Comparison of ENCODE assay signal across 8 mouse cellular contexts in genomic region chr7:127874812-127875626, GRCm38 (mm10). TPM values are rescaled to one million over a fixed set of nuclear protein-coding genes. Genes with fewer than 3 reads are reported as not detected.
DNase-seq lines count a peak whose midpoint lies in the region; ATAC-seq and TF ChIP-seq lines count a peak whose summit lies in the region.

No protein-coding gene starts in this region.

- intact Hi-C loops in heart, adult 2 months (cut with DNase I), result loop anchor here (1.0 to 5.0 kb wide), 4 partner anchors 33 to 398 kb away; partner anchors contain the start of genes Fbrs, Setd1a and Zfp629

- TF ChIP-seq CTCF in heart, adult 2 months (IDR thresholded peaks at IDR 0.05), result no peak
- no peak for TF ChIP-seq CTCF in C2C12 (IDR thresholded peaks at IDR 0.05; ENCODE audit: control insufficient read depth, insufficient read depth, insufficient read length)

- TF ChIP-seq EP300 in heart, adult 2 months (IDR thresholded peaks at IDR 0.05; ENCODE audit: insufficient read depth, low read depth, low read length), result no peak

- no peak for DNase-seq in heart, adult 2 months
- no peak for DNase-seq in heart, postnatal 4 days
- DNase-seq in forebrain, embryonic 11.5 days (ENCODE audit: low spot score), result no peak
- no peak for DNase-seq in layer of hippocampus, adult 8-10 months (ENCODE audit: low spot score in 2 of 2)
- DNase-seq in spleen, postnatal 36 days (ENCODE audit: low spot score in 2 of 2), result no peak
- DNase-seq in frontal cortex, postnatal 14 days (ENCODE audit: low spot score in 2 of 2), result no peak

- H3K79me2 ChIP-seq in heart, adult 2 months (replicated peaks; ENCODE audit: control insufficient read depth, insufficient read depth, low read length), result peaks cover 2% of the 10 kb centered on the region; the same call in 1 of the 2 replicates
- peaks cover 90% of the 10 kb centered on the region for H3K79me2 ChIP-seq in C2C12 (ENCODE audit: control insufficient read depth, insufficient read depth)

- 6% methylated on average over 20 of the region's 20 CpGs for WGBS in heart, adult 2 months
- 4% methylated on average over 20 of the region's 20 CpGs for WGBS in forebrain, embryonic 11.5 days
- WGBS in liver, embryonic 15.5 days (ENCODE audit: insufficient replicate concordance), result 5% methylated on average over 20 of the region's 20 CpGs

- ATAC-seq in forebrain, embryonic 11.5 days (replicated peaks; ENCODE audit: low FRiP score), result peak; percentile 9; the same call in 1 of the 2 replicates
- ATAC-seq in liver, embryonic 15.5 days (ENCODE audit: insufficient read depth), result no peak; the same call in 1 of the 2 replicates

- H3K27ac ChIP-seq in heart, adult 2 months, result peak overlapping the region; percentile 94; the same call in 1 of the 2 replicates
- peak overlapping the region; percentile 97 for H3K27ac ChIP-seq in forebrain, embryonic 11.5 days (ENCODE audit: low read depth, low read length)
- peak overlapping the region; percentile 92 for H3K27ac ChIP-seq in liver, embryonic 15.5 days (replicated peaks)

- H3K4me2 ChIP-seq in forebrain, embryonic 11.5 days (ENCODE audit: low read depth, low read length, severe bottlenecking), result peak overlapping the region; percentile 70
- H3K4me2 ChIP-seq in liver, embryonic 15.5 days, result peak overlapping the region; percentile 80

- peaks cover 3% of the 10 kb centered on the region for H3K4me1 ChIP-seq in heart, adult 2 months (ENCODE audit: control insufficient read depth, insufficient read depth, low read length)
- H3K4me1 ChIP-seq in forebrain, embryonic 11.5 days (replicated peaks; ENCODE audit: control insufficient read depth, insufficient read depth, low read length), result peaks cover 13% of the 10 kb centered on the region; the same call in 1 of the 2 replicates
- peaks cover 44% of the 10 kb centered on the region for H3K4me1 ChIP-seq in liver, embryonic 15.5 days (replicated peaks)

- peak overlapping the region; percentile 73 for H3ac ChIP-seq in C2C12 (ENCODE audit: control insufficient read depth, insufficient read length, low read depth)

- H3K9me3 ChIP-seq in forebrain, embryonic 11.5 days (ENCODE audit: control insufficient read depth, low read length), result no peaks in the 10 kb centered on the region
- H3K9me3 ChIP-seq in liver, embryonic 15.5 days (replicated peaks), result peaks cover 15% of the 10 kb centered on the region

- H3K79me3 ChIP-seq in C2C12 (ENCODE audit: low read depth), result peaks cover 64% of the 10 kb centered on the region

- no peak for TF ChIP-seq POLR2A in heart, adult 2 months (IDR thresholded peaks at IDR 0.05; ENCODE audit: insufficient read depth, low read depth, low read length)

- H3K9ac ChIP-seq in heart, adult 2 months (ENCODE audit: low read depth, low read length), result peak overlapping the region; percentile 56
- peak overlapping the region; percentile 93 for H3K9ac ChIP-seq in forebrain, embryonic 11.5 days (ENCODE audit: low read length)
- peak overlapping the region; percentile 88 for H3K9ac ChIP-seq in liver, embryonic 15.5 days

- H3K4me3 ChIP-seq in heart, adult 2 months, result peak overlapping the region; percentile 98
- H3K4me3 ChIP-seq in C2C12 (ENCODE audit: insufficient read depth, poor library complexity, severe bottlenecking), result peak overlapping the region; percentile 75
- peak overlapping the region; percentile 95 for H3K4me3 ChIP-seq in forebrain, embryonic 11.5 days (ENCODE audit: low read depth, low read length)
- H3K4me3 ChIP-seq in liver, embryonic 15.5 days (replicated peaks), result peak overlapping the region; percentile 82

- H3K36me3 ChIP-seq in heart, adult 2 months (ENCODE audit: control insufficient read depth, insufficient read depth, low read length), result no peaks in the 10 kb centered on the region; the same call in 1 of the 2 replicates
- H3K36me3 ChIP-seq in C2C12 (ENCODE audit: control insufficient read depth, insufficient read depth), result peaks cover 33% of the 10 kb centered on the region
- H3K36me3 ChIP-seq in forebrain, embryonic 11.5 days (ENCODE audit: control insufficient read depth, insufficient read depth, low read length), result peaks cover 16% of the 10 kb centered on the region
- peaks cover 40% of the 10 kb centered on the region for H3K36me3 ChIP-seq in liver, embryonic 15.5 days (replicated peaks)

- H3K27me3 ChIP-seq in heart, adult 2 months (ENCODE audit: control insufficient read depth, insufficient read depth, low read length), result no peaks in the 10 kb centered on the region
- no peaks in the 10 kb centered on the region for H3K27me3 ChIP-seq in C2C12 (ENCODE audit: control insufficient read depth, insufficient read depth, insufficient read length)
- H3K27me3 ChIP-seq in forebrain, embryonic 11.5 days (ENCODE audit: control insufficient read depth, insufficient read depth, low read length), result no peaks in the 10 kb centered on the region
- no peaks in the 10 kb centered on the region for H3K27me3 ChIP-seq in liver, embryonic 15.5 days

TF ChIP-seq in C2C12, 6 proteins besides CTCF, POLR2A, EP300 and RAD21:
- TF ChIP-seq CEBPB (IDR thresholded peaks at IDR 0.05; ENCODE audit: low read depth) (no peak), USF1 (IDR thresholded peaks at IDR 0.05; ENCODE audit: low read depth) (no peak), MYOG (IDR thresholded peaks at IDR 0.05; ENCODE audit: control insufficient read depth, extremely low read depth, insufficient read length) (no peak), MYOD1 (IDR thresholded peaks at IDR 0.05; ENCODE audit: control insufficient read depth, insufficient read length, low read depth) (no peak), MAX (IDR thresholded peaks at IDR 0.05) (no peak), FOSL1 (IDR thresholded peaks at IDR 0.05; ENCODE audit: insufficient read depth, low read length, poor library complexity, severe bottlenecking) (no peak)

RNA-seq across cellular contexts. Expression of gene Zfp646, which starts 1.0 kb away (rescaled TPM):
- total RNA-seq in heart, adult 2 months (2021), result 10 to 100 TPM; 17.7 to 18.9 TPM
- polyA plus RNA-seq in heart, adult 2 months (2012; rRNA removed), result 8.0 and 11.8 TPM in 2 replicates
- 10 to 100 TPM; 24.3 to 25.2 TPM for total RNA-seq in heart, postnatal 4 days (2021)
- polyA plus RNA-seq in C2C12 (2012; fragmentation: generic; extraction: Trizol), result 15.2 TPM
- polyA plus RNA-seq in forebrain, embryonic 11.5 days (2014; fragmentation: Nextera tagmentation; extraction: Ambion mirVana), result 26.2 and 26.8 TPM in 2 replicates
- 3.8 and 5.0 TPM in 2 replicates for polyA plus RNA-seq in liver, embryonic 15.5 days (2015; fragmentation: Nextera tagmentation; extraction: Ambion mirVana)
- 10 to 100 TPM; 34.5 to 36.5 (median 35.0) TPM for total RNA-seq in layer of hippocampus, adult 8-10 months (2022)

RNA-seq across cellular contexts. Expression of gene Zfp668, which starts 1.6 kb away (rescaled TPM):
- total RNA-seq in heart, adult 2 months (2021), result 1 to 10 TPM; 3.4 to 4.1 TPM
- 2.2 and 2.7 TPM in 2 replicates for polyA plus RNA-seq in heart, adult 2 months (2012; rRNA removed)
- 1 to 10 TPM; 7.7 to 8.9 TPM for total RNA-seq in heart, postnatal 4 days (2021)
- polyA plus RNA-seq in C2C12 (2012; fragmentation: generic; extraction: Trizol), result 12.1 TPM
- 32.6 and 32.9 TPM in 2 replicates for polyA plus RNA-seq in forebrain, embryonic 11.5 days (2014; fragmentation: Nextera tagmentation; extraction: Ambion mirVana)
- polyA plus RNA-seq in liver, embryonic 15.5 days (2015; fragmentation: Nextera tagmentation; extraction: Ambion mirVana), result 5.7 and 6.8 TPM in 2 replicates
- 10 to 100 TPM; 19.2 to 23.8 (median 22.9) TPM for total RNA-seq in layer of hippocampus, adult 8-10 months (2022)

RNA-seq across cellular contexts. Expression of gene Prss53, which starts 15.8 kb away (rescaled TPM):
- total RNA-seq in heart, adult 2 months (2021), result 1 to 10 TPM in 1 of 2 experiments, under 1 TPM in 1; 0.76 to 1.2 TPM
- 3.8 TPM in 2 replicates for polyA plus RNA-seq in heart, adult 2 months (2012; rRNA removed)
- 1 to 10 TPM in 1 of 2 experiments, under 1 TPM in 1; 0.88 to 1.1 TPM for total RNA-seq in heart, postnatal 4 days (2021)
- 0.50 TPM for polyA plus RNA-seq in C2C12 (2012; fragmentation: generic; extraction: Trizol)
- 0.56 and 0.91 TPM in 2 replicates for polyA plus RNA-seq in forebrain, embryonic 11.5 days (2014; fragmentation: Nextera tagmentation; extraction: Ambion mirVana)
- 0.21 and 0.46 TPM in 2 replicates for polyA plus RNA-seq in liver, embryonic 15.5 days (2015; fragmentation: Nextera tagmentation; extraction: Ambion mirVana)
- total RNA-seq in layer of hippocampus, adult 8-10 months (2022), result 1 to 10 TPM; 2.0 to 4.0 (median 2.8) TPM

RNA-seq across cellular contexts. Expression of gene Gm21974, which starts 20.2 kb away (rescaled TPM):
- not detected for total RNA-seq in heart, adult 2 months (2021)
- polyA plus RNA-seq in heart, adult 2 months (2012; rRNA removed), result not detected in 2 replicates
- total RNA-seq in heart, postnatal 4 days (2021), result not detected
- polyA plus RNA-seq in C2C12 (2012; fragmentation: generic; extraction: Trizol), result not detected
- polyA plus RNA-seq in forebrain, embryonic 11.5 days (2014; fragmentation: Nextera tagmentation; extraction: Ambion mirVana), result not detected in 2 replicates
- polyA plus RNA-seq in liver, embryonic 15.5 days (2015; fragmentation: Nextera tagmentation; extraction: Ambion mirVana), result not detected in 2 replicates
- not detected for total RNA-seq in layer of hippocampus, adult 8-10 months (2022)

RNA-seq across cellular contexts. Expression of gene Vkorc1, which starts 20.4 kb away (rescaled TPM):
- 10 to 100 TPM; 16.2 to 17.7 TPM for total RNA-seq in heart, adult 2 months (2021)
- polyA plus RNA-seq in heart, adult 2 months (2012; rRNA removed), result 59.2 and 90.0 TPM in 2 replicates
- total RNA-seq in heart, postnatal 4 days (2021), result 10 to 100 TPM; 30.3 to 32.0 TPM
- 82.3 TPM for polyA plus RNA-seq in C2C12 (2012; fragmentation: generic; extraction: Trizol)
- polyA plus RNA-seq in forebrain, embryonic 11.5 days (2014; fragmentation: Nextera tagmentation; extraction: Ambion mirVana), result 47.8 and 48.9 TPM in 2 replicates
- polyA plus RNA-seq in liver, embryonic 15.5 days (2015; fragmentation: Nextera tagmentation; extraction: Ambion mirVana), result 122 and 141 TPM in 2 replicates
- 10 to 100 TPM; 23.8 to 36.6 (median 31.8) TPM for total RNA-seq in layer of hippocampus, adult 8-10 months (2022)
